Mouse (Mus musculus): Measurements from ENCODE around the gene Fars2.

GRCm38 (mm10) chr13:36305306-36305705 is 188.1 kb downstream of the Fars2 start:
- TF ChIP-seq CTCF (IDR thresholded peaks at IDR 0.05; ENCODE audit: borderline replicate concordance, insufficient read depth, low read depth, low read length) (no peak), POLR2A (IDR thresholded peaks at IDR 0.05; ENCODE audit: borderline replicate concordance, insufficient read depth, low read length) (no peak)
